Mouse (Mus musculus) heart, postnatal 4 days (tissue): Measurements from ENCODE around the gene Aspdh. TPM values are rescaled to one million over a fixed set of nuclear protein-coding genes. Genes with fewer than 3 reads are reported as not detected.

Experiments used
- DNase-seq: peaks from one replicate; pipeline ENCODE4 v3.0.0; 2021
- total RNA-seq, 2 experiments: library from RNA; stranded (reverse); gene quantifications; 2 replicates each; pipeline ENCODE4 v1.2.3; 2021

Aspdh gene
- total RNA-seq: 1 to 10 TPM; 2.2 TPM

- no peak for DNase-seq
These were observed at the start of gene Aspdh for GRCm38 (mm10) chr7:44465111-44465510. Gene Aspdh, plus strand, starts transcription at chr7:44465391.

- no peak for DNase-seq
These were observed 37.5 kb upstream of the Aspdh start for GRCm38 (mm10) chr7:44427666-44428065.

- no peak for DNase-seq
These were observed 36.8 kb upstream of the Aspdh start for GRCm38 (mm10) chr7:44428171-44428950.

- no peak for DNase-seq
These were observed 36.1 kb upstream of the Aspdh start, which contains the start of gene Lrrc4b for GRCm38 (mm10) chr7:44428968-44429521. Gene Lrrc4b, plus strand, starts transcription at chr7:44429018.

- DNase-seq: no peak
These were observed 35.4 kb upstream of the Aspdh start for GRCm38 (mm10) chr7:44429534-44430488.

GRCm38 (mm10) chr7:44432550-44432949 is 32.6 kb upstream of the Aspdh start:
- DNase-seq: no peak

GRCm38 (mm10) chr7:44433371-44433770 is 31.8 kb upstream of the Aspdh start:
- DNase-seq: no peak

- no peak for DNase-seq
These were observed 31.1 kb upstream of the Aspdh start for GRCm38 (mm10) chr7:44434089-44434488.

GRCm38 (mm10) chr7:44435796-44436195 is 29.4 kb upstream of the Aspdh start:
- DNase-seq: no peak

GRCm38 (mm10) chr7:44436267-44436666 is 28.9 kb upstream of the Aspdh start:
- DNase-seq: no peak

GRCm38 (mm10) chr7:44437188-44437587 is 28.0 kb upstream of the Aspdh start:
- no peak for DNase-seq

GRCm38 (mm10) chr7:44437933-44438332 is 27.3 kb upstream of the Aspdh start:
- DNase-seq: no peak

GRCm38 (mm10) chr7:44439696-44440095 is 25.5 kb upstream of the Aspdh start:
- no peak for DNase-seq

- DNase-seq: no peak
These were observed 24.7 kb upstream of the Aspdh start for GRCm38 (mm10) chr7:44440479-44440878.

- no peak for DNase-seq
These were observed 24.0 kb upstream of the Aspdh start for GRCm38 (mm10) chr7:44441180-44441579.

- peak; percentile 35 for DNase-seq
These were observed 23.5 kb upstream of the Aspdh start for GRCm38 (mm10) chr7:44441648-44442109.

GRCm38 (mm10) chr7:44442407-44442821 is 22.8 kb upstream of the Aspdh start:
- DNase-seq: no peak

GRCm38 (mm10) chr7:44443268-44444173 is 21.7 kb upstream of the Aspdh start:
- DNase-seq: peak; percentile 38

- no peak for DNase-seq
These were observed 20.2 kb upstream of the Aspdh start for GRCm38 (mm10) chr7:44444886-44445527.

GRCm38 (mm10) chr7:44445528-44445923 is 19.7 kb upstream of the Aspdh start:
- no peak for DNase-seq
